Mouse (Mus musculus): ENCODE measurements around the gene Spg11.
"Not testable (repeated sequence)": the region's sequence is repeated elsewhere in the genome, so short reads cannot be mapped to it uniquely, and the experiment has no call there.

Spg11 gene

GRCm38 (mm10) chr2:122065200-122065969 is 52.8 kb downstream of the Spg11 start:
- DNase-seq (ENCODE audit: low spot score) = no peak

GRCm38 (mm10) chr2:122059365-122060115 is 58.6 kb downstream of the Spg11 start:
- no peak for DNase-seq (ENCODE audit: low spot score)

- no peak for DNase-seq (ENCODE audit: low spot score)
Measured at GRCm38 (mm10) chr2:122043926-122044325, 74.3 kb downstream of the Spg11 start.

GRCm38 (mm10) chr2:122036064-122036463 is 82.1 kb downstream of the Spg11 start:
- DNase-seq (ENCODE audit: low spot score) = no peak

- no peak for DNase-seq (ENCODE audit: low spot score)
Measured at GRCm38 (mm10) chr2:122031970-122032369, 86.2 kb downstream of the Spg11 start.

GRCm38 (mm10) chr2:122028756-122029700 is 89.2 kb downstream of the Spg11 start:
- DNase-seq (ENCODE audit: low spot score) = peak; percentile 46

- peak; percentile 81 for DNase-seq (ENCODE audit: low spot score)
Measured at GRCm38 (mm10) chr2:122027862-122028755, 90.1 kb downstream of the Spg11 start, which contains the start of gene Eif3j1. Eif3j1 (plus strand) TSS chr2:122028546.

- not testable (repeated sequence) for DNase-seq (ENCODE audit: low spot score)
Measured at GRCm38 (mm10) chr2:122027091-122027490, 91.1 kb downstream of the Spg11 start.

- no peak for DNase-seq (ENCODE audit: low spot score)
Measured at GRCm38 (mm10) chr2:122022284-122022683, 95.9 kb downstream of the Spg11 start.

- DNase-seq (ENCODE audit: low spot score) = no peak
Measured at GRCm38 (mm10) chr2:122018705-122019104, 99.5 kb downstream of the Spg11 start.

GRCm38 (mm10) chr2:122011441-122011840 is 106.7 kb downstream of the Spg11 start:
- DNase-seq (ENCODE audit: low spot score) = no peak

GRCm38 (mm10) chr2:122008832-122009231 is 109.4 kb downstream of the Spg11 start:
- no peak for DNase-seq (ENCODE audit: low spot score)

All from urinary bladder, postnatal 25 days (tissue).